Mouse (Mus musculus): ENCODE measurements at regions not wholly inside any gene's neighbourhood (a gene's known extent, or its start where the extent isn't known, plus 50 kb on each side); places are given as distances from the start of the nearest gene placed in this dataset.

GRCm38 (mm10) chr1:128779586-128780158 lies 187.6 kb upstream of the Cxcr4 start:
- no peak for DNase-seq

- no peak for DNase-seq
These were observed 180.3 kb upstream of the Cxcr4 start for GRCm38 (mm10) chr1:128772440-128772839.

GRCm38 (mm10) chr1:128770786-128771185 lies 178.7 kb upstream of the Cxcr4 start:
- no peak for DNase-seq

- no peak for DNase-seq
These were observed 175.9 kb upstream of the Cxcr4 start for GRCm38 (mm10) chr1:128767991-128768390.

GRCm38 (mm10) chr1:128767415-128767814 lies 175.3 kb upstream of the Cxcr4 start:
- DNase-seq: no peak

- no peak for DNase-seq
These were observed 174.8 kb upstream of the Cxcr4 start for GRCm38 (mm10) chr1:128766894-128767268.

- DNase-seq: no peak
These were observed 174.2 kb upstream of the Cxcr4 start for GRCm38 (mm10) chr1:128766193-128766893.

GRCm38 (mm10) chr1:128765626-128766025 lies 173.5 kb upstream of the Cxcr4 start:
- no peak for DNase-seq

- no peak for DNase-seq
These were observed 173.0 kb upstream of the Cxcr4 start for GRCm38 (mm10) chr1:128765142-128765541.

GRCm38 (mm10) chr1:128762854-128763253 lies 170.8 kb upstream of the Cxcr4 start:
- DNase-seq: no peak

GRCm38 (mm10) chr1:128762076-128762475 lies 170.0 kb upstream of the Cxcr4 start:
- DNase-seq: no peak

GRCm38 (mm10) chr1:128758802-128759481 lies 166.8 kb upstream of the Cxcr4 start:
- no peak for DNase-seq

GRCm38 (mm10) chr1:128758294-128758801 lies 166.3 kb upstream of the Cxcr4 start:
- no peak for DNase-seq

GRCm38 (mm10) chr1:128753427-128754012 lies 161.4 kb upstream of the Cxcr4 start:
- DNase-seq: no peak

GRCm38 (mm10) chr1:128749437-128749994 lies 157.4 kb upstream of the Cxcr4 start:
- DNase-seq: no peak

- no peak for DNase-seq
These were observed 155.2 kb upstream of the Cxcr4 start for GRCm38 (mm10) chr1:128747196-128747790.

GRCm38 (mm10) chr1:128746461-128747009 lies 154.4 kb upstream of the Cxcr4 start:
- DNase-seq: no peak

- no peak for DNase-seq
These were observed 148.5 kb upstream of the Cxcr4 start for GRCm38 (mm10) chr1:128740616-128741015.

GRCm38 (mm10) chr1:128738152-128738551 lies 146.1 kb upstream of the Cxcr4 start:
- peak; percentile 12 for DNase-seq

- no peak for DNase-seq
These were observed 142.8 kb upstream of the Cxcr4 start for GRCm38 (mm10) chr1:128734857-128735256.

- DNase-seq: no peak
These were observed 139.4 kb upstream of the Cxcr4 start for GRCm38 (mm10) chr1:128731445-128731844.

GRCm38 (mm10) chr1:128724433-128725091 lies 132.5 kb upstream of the Cxcr4 start:
- no peak for DNase-seq

Measured in cerebellum, adult 11-12 months (tissue).